In genomic region chr15:91382606-91383005, GRCm38 (mm10) we compare ENCODE assay signal across 18 mouse cellular contexts.
"Had no signal": no experiment of that assay in that cellular context is flagged by ENCODE, and none has a peak within 500 bp of the region (broad histone marks: within the 10 kb centered on the region; RNA-seq: fewer than 3 reads in every experiment).

No protein-coding gene starts in this region.

- H3K4me3 ChIP-seq: midbrain, embryonic 10.5 days; midbrain, embryonic 13.5 days; myocyte; neural tube, embryonic 13.5 days; neural tube, embryonic 15.5 days had no signal

- H3K9ac ChIP-seq: lung, embryonic 14.5 days; midbrain, embryonic 13.5 days; neural tube, embryonic 13.5 days; neural tube, embryonic 15.5 days had no signal

- H3K9me3 ChIP-seq: midbrain, embryonic 10.5 days; midbrain, embryonic 13.5 days; neural tube, embryonic 13.5 days; neural tube, embryonic 15.5 days had no signal

- H3K27ac ChIP-seq: midbrain, embryonic 10.5 days; midbrain, embryonic 13.5 days; neural tube, embryonic 13.5 days; neural tube, embryonic 15.5 days had no signal

- ATAC-seq: midbrain, embryonic 13.5 days; midbrain, embryonic 16.5 days had no signal

- H3K36me3 ChIP-seq: midbrain, embryonic 10.5 days; midbrain, embryonic 13.5 days; neural tube, embryonic 13.5 days; neural tube, embryonic 15.5 days had no signal

- H3K27me3 ChIP-seq: midbrain, embryonic 13.5 days; neural tube, embryonic 13.5 days; neural tube, embryonic 15.5 days had no signal

- H3K4me2 ChIP-seq: lung, embryonic 14.5 days; midbrain, embryonic 13.5 days; neural tube, embryonic 13.5 days; neural tube, embryonic 15.5 days had no signal

- DNase-seq: lung, adult 18-20 months; lung, embryonic 14.5 days; lung, postnatal 10 days; lung, postnatal 4 days; retina, postnatal 1 day; right cerebral cortex, adult 18-20 months; right cerebral cortex, postnatal 25 days; right cerebral cortex, postnatal 4 days; spleen, adult 18-20 months; thymus, adult 18-20 months; thymus, postnatal 14 days; thymus, postnatal 36 days had no signal
